Mouse (Mus musculus) G1E (cell line): Measurements from ENCODE around the gene Brsk2. TPM values are rescaled to one million over a fixed set of nuclear protein-coding genes. Genes with fewer than 3 reads are reported as not detected.

ENCODE experiments used
- ATAC-seq: 2 replicates; pipeline ENCODE4 v1.8.0; 2016; ENCODE audit warnings: mild to moderate bottlenecking; ENCODE audit not compliant: insufficient number of reproducible peaks, poor library complexity, low FRiP score, severe bottlenecking; ENCODE audit errors: extremely low read depth
- DNase-seq: peaks from one replicate; pipeline ENCODE4 v3.0.0; 2012; ENCODE audit warnings: low spot score
- H3K27me3 ChIP-seq: 2 replicates; pipeline ENCODE4 v1.6.1; 2012; ENCODE audit warnings: mild to moderate bottlenecking, low read length, inconsistent platforms; ENCODE audit not compliant: insufficient read depth
- H3K36me3 ChIP-seq: replicated peaks from 2 replicates; pipeline ENCODE3; 2012; ENCODE audit warnings: mild to moderate bottlenecking, inconsistent platforms
- H3K4me1 ChIP-seq: 2 replicates; pipeline ENCODE4 v1.6.1; 2012; ENCODE audit warnings: low read depth, low read length, inconsistent platforms, mixed read lengths; ENCODE audit not compliant: insufficient read depth
- H3K4me3 ChIP-seq: 2 replicates; pipeline ENCODE4 v1.5.1; 2012; ENCODE audit warnings: low read depth, mild to moderate bottlenecking, inconsistent platforms, low read length, moderate library complexity, mixed read lengths
- H3K9me3 ChIP-seq: replicated peaks from 2 replicates; pipeline ENCODE4 v1.6.1; 2012; ENCODE audit warnings: inconsistent platforms
- CTCF ChIP-seq: IDR thresholded peaks from 2 replicates; pipeline ENCODE4 v1.5.1; 2012; ENCODE audit warnings: low read depth, low read length, inconsistent platforms, mixed read lengths
- GATA1 ChIP-seq: IDR thresholded peaks from 2 replicates; pipeline ENCODE4 v1.6.1; 2012; ENCODE audit warnings: borderline replicate concordance, low read length, inconsistent platforms, mixed read lengths
- GATA2 ChIP-seq: IDR thresholded peaks from 2 replicates; pipeline ENCODE4 v1.6.1; 2012; ENCODE audit warnings: low read depth, low read length, inconsistent platforms, borderline replicate concordance
- POLR2AphosphoS5 ChIP-seq: IDR thresholded peaks from 2 replicates; pipeline ENCODE4 v1.6.1; 2012; ENCODE audit warnings: low read depth, low read length, inconsistent platforms; ENCODE audit not compliant: insufficient replicate concordance
- TAL1 ChIP-seq: conservative IDR thresholded peaks from 2 replicates; pipeline ENCODE4 v1.6.1; 2012; ENCODE audit warnings: low read depth, low read length, inconsistent platforms, mixed read lengths
- polyA plus RNA-seq: library from polyadenylated mRNA; stranded (reverse); fragments of >175 nt; gene quantifications from 2 replicates; pipeline ENCODE4 v1.2.3, GENCODE M21; 2012
- total RNA-seq, 2 experiments: library from RNA; stranded (forward) in 1 of 2; stranded (reverse) in 1 of 2; fragments of 200-1000 nt in 1 of 2; fragments of >200 nt in 1 of 2; fragmentation: Nextera tagmentation in 1 of 2; gene quantifications; 2 replicates each; pipeline ENCODE4 v1.2.3; 2014 to 2017

Gene Brsk2
- total and polyA plus RNA-seq, 3 experiments = 0.05 TPM; not detected in 2

DNA sequence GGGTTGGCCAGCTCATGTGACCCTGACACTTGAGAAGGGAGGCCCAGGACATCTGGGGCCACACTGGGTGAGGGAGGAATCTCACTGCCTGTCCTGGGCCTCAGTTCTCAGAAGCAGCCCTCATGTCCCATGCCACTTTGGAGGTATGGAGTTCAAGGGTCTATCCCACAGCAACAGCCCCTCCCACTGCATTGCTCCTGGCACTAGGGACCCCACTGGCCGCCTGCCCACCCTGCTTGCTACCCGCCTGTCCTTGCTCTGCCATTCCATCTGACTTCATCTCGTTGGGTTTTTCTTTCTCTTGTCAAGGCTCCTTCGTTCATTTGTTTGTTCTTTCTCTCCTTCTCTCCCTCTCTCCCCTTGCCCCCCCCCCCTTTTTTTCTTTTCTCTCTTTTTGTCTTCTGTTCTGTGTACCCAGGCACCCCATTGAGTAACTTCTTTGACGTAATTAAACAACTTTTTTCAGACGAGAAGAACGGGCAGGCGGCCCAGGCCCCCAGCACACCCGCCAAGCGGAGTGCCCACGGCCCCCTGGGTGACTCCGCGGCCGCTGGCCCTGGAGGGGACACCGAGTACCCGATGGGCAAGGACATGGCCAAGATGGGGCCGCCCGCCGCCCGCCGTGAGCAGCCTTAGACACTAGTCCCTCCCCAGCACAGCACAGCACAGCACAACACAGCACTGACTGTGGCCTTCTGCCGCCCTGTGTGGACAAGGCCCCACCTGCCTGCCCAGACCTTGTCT, 52.2 kb downstream of the Brsk2 start:
- Histone ChIP-seq H3K36me3 (peaks cover 44% of the 10 kb centered on the region), H3K9me3 (no peaks in the 10 kb centered on the region), H3K4me3 (no peak overlapping the region), H3K27me3 (peaks cover 4% of the 10 kb centered on the region; the same call in 1 of the 2 replicates), H3K4me1 (no peaks in the 10 kb centered on the region)
- ATAC-seq = no peak
- DNase-seq = no peak
- TF ChIP-seq GATA1 = no peak
- no peak for TF ChIP-seq CTCF
- TF ChIP-seq GATA2 = no peak
- no peak for TF ChIP-seq TAL1
- TF ChIP-seq POLR2AphosphoS5 = no peak

DNA sequence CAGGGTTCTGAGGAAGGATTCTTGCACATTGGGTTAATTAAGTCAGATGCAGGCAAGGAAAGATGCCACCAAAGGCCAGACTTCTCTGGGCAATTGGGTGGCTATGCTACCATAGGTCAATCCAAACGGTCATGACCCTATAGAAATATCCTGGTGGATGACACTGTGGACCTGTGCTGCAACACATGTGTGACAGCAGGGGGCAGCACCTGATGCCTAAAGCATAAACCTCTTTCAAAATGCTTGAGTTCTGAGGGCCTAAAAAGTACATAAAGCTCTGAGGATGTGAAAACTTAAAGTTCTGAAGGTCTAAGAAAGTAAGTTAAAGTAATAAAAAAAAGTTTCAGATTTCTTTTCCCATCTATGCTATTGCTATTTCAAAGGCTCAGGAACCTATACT, 67.0 kb downstream of the Brsk2 start:
- TF ChIP-seq CTCF = peak; percentile 37; the same call in 1 of the 2 replicates
- no peak for TF ChIP-seq POLR2AphosphoS5
- Histone ChIP-seq H3K4me3 (no peak overlapping the region), H3K4me1 (peaks cover 3% of the 10 kb centered on the region; the same call in 1 of the 2 replicates), H3K27me3 (no peaks in the 10 kb centered on the region), H3K36me3 (peaks cover 73% of the 10 kb centered on the region), H3K9me3 (no peaks in the 10 kb centered on the region)
- ATAC-seq (no peak), DNase-seq (no peak)

DNA sequence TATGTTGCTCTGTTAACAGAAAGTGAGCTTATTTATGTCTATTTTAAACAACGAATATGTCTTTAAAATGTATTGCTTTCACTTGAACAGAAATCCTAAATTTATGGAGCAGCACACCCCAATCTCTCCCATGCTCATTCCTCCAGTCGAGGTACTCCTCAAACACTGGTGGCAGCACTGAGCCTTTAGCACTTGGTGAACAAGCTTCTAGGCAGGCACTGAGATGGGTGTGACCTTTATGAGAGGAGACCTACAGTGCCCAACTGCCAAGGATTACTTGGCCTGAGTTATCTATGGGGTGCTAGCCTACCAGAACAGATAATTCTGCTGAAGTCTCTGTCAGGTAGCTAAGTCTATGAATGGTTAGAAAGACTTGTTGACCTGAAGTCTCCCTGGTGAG, 70.1 kb downstream of the Brsk2 start:
- no peak for DNase-seq

DNA sequence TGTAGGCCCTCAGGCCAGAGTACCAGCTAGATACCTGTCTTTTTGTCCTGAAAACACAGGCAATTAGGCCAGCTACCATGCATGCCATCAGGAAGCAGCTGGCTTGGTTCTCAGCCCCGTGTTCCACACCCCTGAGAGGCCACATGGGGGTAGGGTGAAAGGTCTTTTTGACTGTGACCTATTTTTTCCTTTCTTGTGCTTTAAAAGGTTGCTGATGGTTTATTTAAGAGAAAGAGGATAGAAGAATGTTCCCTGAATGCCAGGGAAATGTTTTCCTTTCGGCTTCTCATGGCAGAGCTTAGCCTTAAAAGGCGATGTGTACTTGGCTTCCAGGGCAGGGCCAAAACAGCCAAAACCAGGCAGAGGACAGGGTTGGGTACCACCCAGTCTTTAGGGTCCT, 71.3 kb downstream of the Brsk2 start:
- no peak for ATAC-seq
- TF ChIP-seq POLR2AphosphoS5 = no peak
- TF ChIP-seq GATA1 = no peak
- TF ChIP-seq TAL1 = no peak
- TF ChIP-seq CTCF = no peak
- TF ChIP-seq GATA2 = no peak
- H3K4me1 ChIP-seq = peaks cover 3% of the 10 kb centered on the region; the same call in 1 of the 2 replicates
- no peak for DNase-seq
- H3K27me3 ChIP-seq = no peaks in the 10 kb centered on the region
- no peaks in the 10 kb centered on the region for H3K9me3 ChIP-seq
- H3K36me3 ChIP-seq = peaks cover 69% of the 10 kb centered on the region
- no peak overlapping the region for H3K4me3 ChIP-seq

More for the DNA sequence above, 70.1 kb downstream of the Brsk2 start:
- H3K4me3 ChIP-seq = no peak overlapping the region
- no peak for ATAC-seq
- H3K4me1 ChIP-seq = peaks cover 3% of the 10 kb centered on the region; the same call in 1 of the 2 replicates
- H3K9me3 ChIP-seq = no peaks in the 10 kb centered on the region
- TF ChIP-seq TAL1 (no peak), POLR2AphosphoS5 (no peak), GATA1 (no peak), CTCF (no peak), GATA2 (no peak)
- peaks cover 71% of the 10 kb centered on the region for H3K36me3 ChIP-seq
- H3K27me3 ChIP-seq = no peaks in the 10 kb centered on the region

DNA sequence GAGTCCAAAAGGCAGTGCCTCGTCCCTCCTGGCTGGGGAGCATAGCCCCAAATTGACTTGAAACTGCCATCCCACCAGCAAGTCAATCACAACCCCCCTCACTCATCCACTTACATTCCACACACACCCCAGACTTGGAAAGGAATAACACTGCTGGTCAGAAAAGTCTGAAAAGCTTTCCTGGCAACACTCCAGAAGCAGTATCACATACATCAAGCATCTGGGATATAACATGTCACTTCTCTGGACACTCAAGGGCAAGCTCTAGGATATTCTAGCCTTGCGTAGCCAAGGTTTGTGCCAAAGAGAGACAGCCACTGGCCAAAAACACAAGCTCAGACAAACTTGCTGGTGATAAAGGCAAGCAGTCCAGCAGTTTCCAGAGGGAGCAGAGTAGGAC, 75.6 kb downstream of the Brsk2 start:
- H3K9me3 ChIP-seq = no peaks in the 10 kb centered on the region
- ATAC-seq (no peak), DNase-seq (no peak)
- H3K27me3 ChIP-seq = no peaks in the 10 kb centered on the region
- H3K4me1 ChIP-seq = peaks cover 3% of the 10 kb centered on the region; the same call in 1 of the 2 replicates
- H3K4me3 ChIP-seq = no peak overlapping the region
- peaks cover 62% of the 10 kb centered on the region for H3K36me3 ChIP-seq
- no peak for TF ChIP-seq CTCF
- TF ChIP-seq GATA1 = no peak
- TF ChIP-seq POLR2AphosphoS5 = no peak
- no peak for TF ChIP-seq GATA2
- TF ChIP-seq TAL1 = no peak

DNA sequence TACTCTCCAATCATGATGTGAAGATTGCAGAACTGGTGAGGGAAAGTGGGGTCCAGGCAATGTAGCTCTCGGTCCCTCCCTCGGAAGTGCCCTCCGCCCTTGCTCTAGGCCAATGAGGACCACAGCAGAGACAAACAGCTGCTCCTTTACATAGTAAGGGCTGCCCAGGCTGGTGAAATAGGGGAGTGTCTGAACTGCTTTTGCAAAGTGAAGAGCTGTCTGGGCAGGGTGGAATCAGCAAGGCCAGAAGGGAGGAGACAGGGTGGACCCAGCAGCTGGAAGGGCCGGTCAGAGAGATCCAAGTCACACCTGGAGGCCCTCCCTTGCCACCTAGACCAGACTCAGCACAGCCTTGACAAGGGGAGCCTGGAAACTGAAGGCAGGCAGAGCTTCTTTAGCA, 76.4 kb downstream of the Brsk2 start:
- Histone ChIP-seq H3K9me3 (no peaks in the 10 kb centered on the region), H3K4me3 (no peak overlapping the region), H3K4me1 (peaks cover 3% of the 10 kb centered on the region; the same call in 1 of the 2 replicates), H3K27me3 (no peaks in the 10 kb centered on the region), H3K36me3 (peaks cover 55% of the 10 kb centered on the region)
- no peak for ATAC-seq
- TF ChIP-seq CTCF (no peak), GATA2 (no peak), POLR2AphosphoS5 (no peak), GATA1 (no peak), TAL1 (no peak)
- no peak for DNase-seq
